Mouse (Mus musculus) brain, embryonic 14.5 days (tissue): ENCODE results near the gene Btrc. TPM values are rescaled to one million over a fixed set of nuclear protein-coding genes. Genes with fewer than 3 reads are reported as not detected.
"Not testable (repeated sequence)": the region's sequence is repeated elsewhere in the genome, so short reads cannot be mapped to it uniquely, and the experiment has no call there.

Experiments used
- DNase-seq: peaks from one replicate; pipeline ENCODE4 v3.0.0-alpha.2; 2011; ENCODE audit warnings: low read depth
- CTCF ChIP-seq: fragments of 200-500 bp; IDR thresholded peaks from 2 replicates; pipeline ENCODE4 v1.5.1; 2012; ENCODE audit warnings: inconsistent platforms, mild to moderate bottlenecking, moderate library complexity, borderline replicate concordance; ENCODE audit not compliant: insufficient read depth, insufficient read length; ENCODE audit errors: extremely low read depth
- POLR2A ChIP-seq: fragments of 200-500 bp; IDR thresholded peaks from 2 replicates; pipeline ENCODE4 v1.6.1; 2012; ENCODE audit warnings: mild to moderate bottlenecking, inconsistent platforms, borderline replicate concordance; ENCODE audit not compliant: poor library complexity, insufficient read depth, insufficient read length, severe bottlenecking; ENCODE audit errors: extremely low read depth
- polyA plus RNA-seq: library from polyadenylated mRNA; depleted of rRNA; stranded (reverse); fragments of >200 nt; gene quantifications from 2 replicates; pipeline ENCODE4 v1.2.3, GENCODE M21; 2012

The Btrc gene
- polyA plus RNA-seq, 1 experiment, result 55.9 TPM

GRCm38 (mm10) chr19:45363933-45364391 is 428 bp downstream of the Btrc start:
- DNase-seq, result no peak
- TF ChIP-seq CTCF, result peak; percentile 26; the same call in 1 of the 2 replicates
- no peak for TF ChIP-seq POLR2A

DNA sequence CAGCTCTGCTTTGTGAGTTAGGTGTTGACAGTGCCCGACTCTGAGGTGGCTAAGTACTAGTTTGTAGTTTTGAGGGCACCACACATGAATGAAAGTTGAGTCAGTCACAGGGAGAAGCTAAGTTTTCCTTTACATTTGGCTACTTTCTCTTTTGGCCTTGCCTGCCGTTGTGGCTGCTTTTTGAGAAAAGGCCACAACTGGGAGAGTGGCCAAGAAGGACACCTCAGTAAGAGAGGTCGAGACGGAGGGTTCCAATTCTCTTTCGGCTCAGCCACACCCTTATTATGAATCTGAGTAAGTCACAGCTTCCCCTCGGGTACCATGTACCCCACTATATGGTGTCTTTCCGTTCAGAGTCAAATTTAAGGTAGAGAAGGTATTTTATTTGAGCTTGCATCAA is 3.1 kb downstream of the Btrc start:
- no peak for DNase-seq
- TF ChIP-seq CTCF (no peak), POLR2A (no peak)

DNA sequence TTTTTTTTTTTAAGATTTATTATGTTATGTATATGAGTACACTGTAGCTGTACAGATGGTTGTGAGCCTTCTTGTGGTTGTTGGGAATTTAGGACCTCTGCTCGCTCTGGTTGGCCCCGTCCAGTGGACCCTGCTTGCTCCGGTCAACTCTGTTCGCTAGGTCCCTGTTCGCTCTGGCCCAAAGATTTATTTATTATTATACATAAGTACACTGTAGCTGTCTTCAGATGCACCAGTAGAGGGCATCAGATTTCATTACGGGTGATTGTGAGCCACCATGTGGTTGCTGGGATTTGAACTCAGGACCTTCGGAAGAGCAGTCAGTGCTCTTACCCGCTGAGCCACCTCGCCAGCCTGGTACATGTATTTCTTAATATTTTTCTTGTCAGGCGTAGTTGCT is 21.3 kb downstream of the Btrc start:
- DNase-seq, result not testable (repeated sequence)

DNA sequence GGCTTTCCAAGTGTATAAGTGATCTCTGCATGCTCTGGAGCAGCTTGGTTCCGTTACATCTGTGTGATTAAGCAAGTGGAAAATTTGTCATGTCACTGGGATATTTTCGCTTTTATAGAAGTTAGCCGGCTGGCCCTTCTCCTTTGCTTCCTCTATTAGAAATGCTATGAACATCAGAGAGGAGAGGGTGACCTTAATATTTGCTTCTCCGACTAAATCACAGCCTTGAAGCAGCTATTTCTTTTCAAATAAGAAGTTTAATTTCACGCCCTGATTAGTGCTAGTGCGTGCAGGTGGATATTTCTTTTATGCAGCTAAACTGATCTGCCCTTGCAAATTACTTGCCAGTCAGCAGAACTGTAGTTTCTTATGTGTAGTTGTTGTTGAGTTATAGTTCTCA is 25.0 kb downstream of the Btrc start:
- DNase-seq, result peak; percentile 20
- TF ChIP-seq POLR2A (no peak), CTCF (no peak)

DNA sequence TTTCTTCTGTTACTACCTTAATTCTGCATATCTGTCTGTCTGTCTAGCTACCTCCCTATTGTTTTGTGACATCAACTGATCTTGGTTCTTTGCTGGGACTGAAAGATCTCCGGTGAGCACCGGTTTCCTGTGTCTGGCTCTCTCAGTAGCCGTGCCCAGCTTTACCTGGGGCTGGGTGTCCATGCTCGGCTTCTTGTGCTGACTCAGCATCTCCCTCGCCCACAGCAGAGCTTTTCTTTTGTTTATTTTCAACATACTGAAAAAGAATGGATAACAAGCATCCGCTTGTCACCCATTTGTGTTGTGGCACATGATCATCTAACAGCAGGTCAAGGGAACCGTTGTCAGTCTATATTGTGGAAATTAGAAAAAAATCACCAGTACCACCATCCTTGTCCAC is 30.5 kb downstream of the Btrc start:
- TF ChIP-seq POLR2A (no peak), CTCF (no peak)

GRCm38 (mm10) chr19:45411000-45411399 is 47.5 kb downstream of the Btrc start:
- no peak for DNase-seq
- no peak for TF ChIP-seq CTCF
- TF ChIP-seq POLR2A, result no peak

More for the DNA sequence above, 30.5 kb downstream of the Btrc start:
- DNase-seq, result no peak

- no peak for TF ChIP-seq CTCF
- no peak for TF ChIP-seq POLR2A
- DNase-seq, result no peak
Measured at GRCm38 (mm10) chr19:45412694-45413093, 49.2 kb downstream of the Btrc start.

DNA sequence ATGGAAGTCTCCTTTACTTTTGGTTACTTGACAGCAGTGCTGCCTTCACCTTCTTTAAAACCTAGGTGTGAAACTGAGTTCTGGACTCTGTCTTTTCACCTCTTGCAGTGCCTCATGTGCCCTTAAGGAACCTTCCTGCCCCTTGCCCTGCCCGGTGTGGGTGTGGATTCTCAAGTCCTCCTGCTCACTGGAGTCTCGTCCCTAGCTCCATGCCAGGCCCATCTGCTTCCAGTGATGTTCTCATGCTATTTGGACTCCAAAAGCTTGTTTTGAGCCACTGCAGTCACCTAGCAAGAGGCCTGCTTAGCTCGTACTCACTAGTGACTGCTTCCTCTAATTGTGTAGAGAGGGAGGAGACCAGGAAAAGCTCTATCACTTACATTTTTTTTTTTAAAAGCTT is 50.4 kb downstream of the Btrc start:
- TF ChIP-seq POLR2A (no peak), CTCF (no peak)

GRCm38 (mm10) chr19:45417601-45418000 is 54.1 kb downstream of the Btrc start:
- no peak for TF ChIP-seq CTCF
- no peak for TF ChIP-seq POLR2A
- no peak for DNase-seq

More for the DNA sequence above, 50.4 kb downstream of the Btrc start:
- no peak for DNase-seq

- peak; percentile 48 for DNase-seq
- TF ChIP-seq POLR2A, result no peak
- no peak for TF ChIP-seq CTCF
Measured at GRCm38 (mm10) chr19:45422276-45422675, 58.7 kb downstream of the Btrc start.

DNA sequence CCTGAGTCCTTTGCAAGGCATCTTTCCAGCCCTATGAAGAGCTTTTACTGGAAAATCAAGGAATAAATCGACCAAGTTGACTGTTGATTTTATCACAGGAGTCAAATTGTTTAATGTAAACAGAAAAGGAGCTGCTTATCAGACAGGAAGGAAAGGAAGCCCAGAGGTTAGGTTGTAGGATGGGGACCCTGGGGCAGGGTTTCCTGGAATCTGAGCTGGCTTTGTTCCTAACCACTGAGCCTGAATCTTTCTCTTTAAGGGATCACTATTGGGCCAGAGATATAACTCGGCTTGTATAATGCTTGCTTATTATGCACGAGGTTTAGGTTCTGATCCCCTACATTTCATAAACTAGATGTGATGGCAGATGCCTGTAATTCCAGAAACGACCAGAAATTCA is 64.6 kb downstream of the Btrc start:
- no peak for DNase-seq
- TF ChIP-seq CTCF (no peak), POLR2A (no peak)

DNA sequence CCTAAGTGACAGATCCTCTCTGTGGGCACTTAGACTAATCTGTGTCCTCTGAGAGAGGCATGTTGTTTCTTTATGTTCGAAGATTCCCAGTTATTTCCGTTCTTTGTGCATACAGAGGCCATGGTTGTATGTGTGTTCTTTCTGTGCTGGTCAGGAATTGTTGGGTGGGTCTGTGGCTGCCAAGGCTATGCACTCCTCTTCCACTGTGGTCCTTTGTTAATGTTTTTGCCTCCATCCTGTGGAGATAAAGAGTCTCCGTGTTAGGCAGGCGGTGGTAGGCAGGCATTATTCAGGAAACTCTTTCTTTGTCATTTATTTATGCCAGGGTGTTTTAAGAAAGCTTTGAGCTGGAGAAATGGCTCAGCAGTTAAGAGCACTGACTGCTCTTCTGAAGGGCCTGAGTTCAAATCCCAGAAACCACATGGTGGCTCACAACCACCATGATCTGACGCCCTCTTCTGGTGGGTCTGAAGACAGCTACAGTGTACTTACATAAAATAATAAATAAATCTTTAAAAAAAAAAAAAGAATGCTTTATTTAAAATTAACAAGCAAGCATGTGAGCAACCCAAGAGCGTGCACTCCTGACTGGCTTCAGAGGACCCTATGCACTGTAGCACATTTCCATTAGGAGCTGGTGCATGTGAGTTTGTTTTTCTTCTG is 67.6 kb downstream of the Btrc start:
- TF ChIP-seq CTCF (no peak), POLR2A (no peak)
- DNase-seq, result no peak
